Mouse (Mus musculus): ENCODE results near the gene Hsf2. TPM values are rescaled to one million over a fixed set of nuclear protein-coding genes. Genes with fewer than 3 reads are reported as not detected.
"Not testable (repeated sequence)": the region's sequence is repeated elsewhere in the genome, so short reads cannot be mapped to it uniquely, and the experiment has no call there.

The Hsf2 gene
- total RNA-seq, 2 experiments from 2014 or later: 16.4 to 18.0 TPM

DNA sequence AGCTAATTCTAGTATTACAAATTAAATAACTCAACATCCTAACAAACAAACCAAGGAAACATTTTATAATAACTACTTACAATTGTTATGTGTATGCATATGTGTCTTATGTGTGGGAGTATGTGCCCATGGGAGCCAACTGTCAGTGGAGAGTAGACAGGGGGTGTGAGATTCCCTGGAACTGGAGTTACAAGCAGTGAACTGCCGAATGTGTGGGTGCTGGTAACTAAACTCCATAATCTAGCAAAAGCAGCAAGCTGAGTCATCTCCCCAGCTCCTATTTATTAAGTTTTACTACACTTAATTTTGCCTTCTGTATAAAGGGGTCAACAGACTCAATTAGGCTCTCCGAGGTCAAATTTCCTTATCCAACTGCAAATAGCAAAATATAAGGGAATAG lies 44.9 kb downstream of the Hsf2 start:
- intact Hi-C loops (cut with DNase I): loop anchor here (5.0 kb wide), 1 partner anchor 266 kb away; no protein-coding TSS in a partner anchor
- DNase-seq: no peak

DNA sequence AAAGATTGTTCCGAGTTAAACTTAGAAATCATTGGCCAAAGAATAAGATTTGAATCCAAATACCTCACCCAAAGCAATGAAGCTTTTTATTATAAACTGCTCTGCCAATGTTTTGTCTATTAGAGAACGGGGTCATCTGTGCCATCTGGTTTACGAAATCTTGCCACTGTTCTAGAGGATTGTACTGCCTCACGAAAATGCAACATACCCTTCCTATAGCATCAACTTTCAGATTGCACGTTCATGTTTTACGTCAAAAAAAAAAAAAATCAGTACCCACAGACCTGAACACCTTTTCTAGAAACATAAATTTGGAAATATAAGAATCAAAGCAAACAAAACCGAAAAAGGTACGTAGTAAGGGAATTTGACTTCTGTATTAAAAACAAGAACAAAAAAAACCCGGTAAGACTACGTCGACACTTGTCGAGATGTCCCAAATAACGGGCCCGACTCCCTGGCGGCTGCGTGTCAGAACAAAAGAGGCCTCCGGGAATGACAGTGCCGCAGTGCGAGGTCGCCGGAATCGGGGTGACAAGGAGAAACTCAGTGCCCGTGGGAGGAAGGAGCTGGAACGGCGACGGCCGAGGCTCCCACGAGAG lies 45.5 kb downstream of the Hsf2 start:
- intact Hi-C loops (cut with DNase I): loop anchor here (2.0 to 5.0 kb wide), 2 partner anchors 45 to 266 kb away; partner anchors contain the start of gene Hsf2

DNA sequence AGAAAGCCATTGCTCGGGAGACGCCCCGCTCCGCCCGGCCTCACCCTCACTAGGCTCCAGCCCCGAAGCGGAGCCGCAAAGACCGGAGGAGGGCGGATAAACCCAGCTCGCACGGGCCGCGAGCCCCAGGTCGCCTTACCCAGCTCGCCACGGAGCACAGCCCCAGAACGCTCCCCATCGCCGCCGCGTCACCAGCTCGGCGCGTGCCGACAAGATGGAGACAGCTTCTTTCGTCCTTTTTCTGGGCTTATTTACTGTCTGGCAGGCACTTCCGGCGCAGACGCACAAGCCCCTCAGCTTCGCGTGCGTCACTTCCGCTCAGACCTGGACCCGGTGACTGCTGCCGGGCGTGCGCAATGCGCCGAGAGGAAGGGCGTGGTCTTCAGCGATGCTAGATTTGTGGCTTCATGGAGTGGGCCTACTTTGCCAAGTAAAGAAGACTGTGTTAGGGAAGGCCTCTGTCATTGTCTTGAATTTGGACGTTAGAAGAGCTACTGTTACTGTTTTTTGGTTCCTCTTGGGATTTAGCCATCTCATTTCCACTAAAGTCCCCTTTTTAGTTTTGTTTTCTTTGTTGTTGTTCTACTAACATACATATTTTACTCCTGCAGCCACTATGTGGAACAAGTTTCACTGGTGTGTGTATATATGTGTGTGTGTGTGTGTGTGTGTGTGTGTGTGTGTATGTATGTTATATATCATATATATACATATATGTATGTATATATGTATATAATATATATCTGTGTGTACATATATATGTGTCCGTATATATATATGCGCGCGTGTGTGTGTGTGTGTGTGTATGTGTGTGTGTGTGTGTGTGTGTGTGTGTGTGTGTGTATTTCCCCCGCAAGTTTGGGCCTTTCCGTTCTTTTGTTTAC lies 46.3 kb downstream of the Hsf2 start, which contains the start of gene Serinc1:
Serinc1 (minus strand) TSS at position 313 of the 884 bp plus-strand sequence.
- DNase-seq: peak; percentile 93 to 96
- intact Hi-C loops (cut with DNase I): loop anchor here (2.0 to 5.0 kb wide), 2 partner anchors 46 to 265 kb away; partner anchors contain the start of gene Hsf2

More for the DNA sequence above, 45.5 kb downstream of the Hsf2 start:
- DNase-seq: no peak

DNA sequence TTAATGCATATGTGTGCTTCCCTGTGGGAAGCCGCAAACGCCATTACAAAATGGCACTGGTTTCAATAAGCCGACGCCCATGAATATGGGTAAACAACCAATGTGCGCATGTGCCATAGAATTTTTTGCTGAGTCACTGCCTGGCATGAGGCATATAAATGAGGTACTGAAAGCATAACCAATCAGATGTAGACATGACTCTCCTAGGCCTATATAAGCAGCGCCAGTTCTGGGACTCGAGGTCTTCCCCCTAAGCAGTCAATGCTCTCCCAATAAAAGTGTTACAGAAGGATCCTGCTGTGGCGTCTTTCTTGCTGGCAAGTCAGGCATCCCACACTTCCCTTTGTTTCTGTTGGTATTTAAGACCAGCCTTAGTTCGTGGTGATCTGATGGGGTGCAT lies 57.7 kb downstream of the Hsf2 start:
- intact Hi-C loops (cut with DNase I); DNase-seq: not testable (repeated sequence)

- intact Hi-C loops (cut with DNase I): no loop called here
Observed at GRCm38 (mm10) chr10:57549631-57550030, 63.4 kb downstream of the Hsf2 start.

GRCm38 (mm10) chr10:57553719-57554118 lies 67.5 kb downstream of the Hsf2 start:
- intact Hi-C loops (cut with DNase I): no loop called here
- DNase-seq: no peak

More at GRCm38 (mm10) chr10:57549631-57550030, 63.4 kb downstream of the Hsf2 start:
- DNase-seq: no peak

GRCm38 (mm10) chr10:57557597-57557996 lies 71.4 kb downstream of the Hsf2 start:
- DNase-seq: no peak
- intact Hi-C loops (cut with DNase I): no loop called here

Other genes with a start within 250 kb of the Hsf2 start
- gene Serinc1, start 46.1 kb downstream of the Hsf2 start, total RNA-seq (2021): 100 to 1,000 TPM; 254 to 264 TPM
- under 1 TPM; 0.29 to 0.39 TPM for gene Pkib, start 145.6 kb downstream of the Hsf2 start, total RNA-seq (2021)

Data from heart, postnatal 14 days (tissue).